Mouse (Mus musculus) fat pad, adult 2 months (tissue): ENCODE measurements around the gene Gsk3b.
"Not testable (repeated sequence)": the region's sequence is repeated elsewhere in the genome, so short reads cannot be mapped to it uniquely, and the experiment has no call there.

ENCODE experiments used
- DNase-seq: peaks from one replicate; pipeline ENCODE4 v3.0.0-alpha.2; 2011; ENCODE audit warnings: low read depth, low spot score; ENCODE audit errors: extremely low read depth

Gene Gsk3b

DNA sequence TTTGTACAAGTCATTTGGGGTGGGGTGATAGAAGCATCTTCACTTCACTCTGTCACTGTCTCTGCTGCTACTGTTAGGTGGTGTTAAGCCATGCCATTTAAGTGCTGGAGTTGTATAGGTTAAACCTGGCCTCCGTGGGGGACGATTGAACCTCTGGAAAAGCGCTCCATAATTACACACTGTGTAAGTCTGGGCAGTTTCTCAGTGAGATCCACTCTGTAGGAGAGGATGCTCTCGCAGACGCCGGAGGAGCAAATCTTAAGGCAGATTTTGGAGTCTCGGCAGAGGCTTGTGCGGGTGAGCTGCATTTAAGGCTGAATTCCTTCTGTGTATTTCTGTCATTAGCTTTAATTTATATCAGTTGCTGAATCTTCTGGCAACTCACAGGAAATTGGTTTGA lies 92.6 kb downstream of the Gsk3b start:
- no peak for DNase-seq

DNA sequence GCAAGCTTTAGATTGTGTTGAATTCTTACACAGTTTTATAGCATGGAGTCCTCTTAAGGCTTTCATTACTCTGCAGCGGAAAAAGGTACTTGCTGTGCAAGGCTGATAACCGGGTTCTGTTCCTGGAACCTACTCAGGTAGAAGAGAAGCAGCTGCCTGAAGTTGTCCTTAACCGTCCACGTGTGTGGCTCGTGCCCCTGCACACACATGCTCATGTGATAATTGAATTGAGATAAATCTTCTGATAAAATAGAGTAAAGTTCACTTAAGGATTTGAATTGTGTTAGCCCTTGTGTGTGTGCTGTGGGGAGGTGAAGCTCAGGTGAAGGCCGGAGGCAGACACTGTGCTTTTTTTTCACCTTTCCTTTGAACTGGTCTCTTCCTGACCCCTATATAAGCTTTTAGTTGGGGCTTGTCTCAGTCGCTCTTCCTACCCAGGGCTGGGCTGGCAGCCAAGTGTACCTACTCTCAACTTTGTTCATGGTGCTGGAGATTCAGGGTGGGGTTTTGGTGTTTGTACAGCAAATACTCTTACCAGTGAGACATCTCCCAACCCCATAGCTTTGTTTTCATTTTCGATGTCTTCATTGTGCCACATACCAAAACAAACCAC lies 96.0 kb downstream of the Gsk3b start:
- no peak for DNase-seq

DNA sequence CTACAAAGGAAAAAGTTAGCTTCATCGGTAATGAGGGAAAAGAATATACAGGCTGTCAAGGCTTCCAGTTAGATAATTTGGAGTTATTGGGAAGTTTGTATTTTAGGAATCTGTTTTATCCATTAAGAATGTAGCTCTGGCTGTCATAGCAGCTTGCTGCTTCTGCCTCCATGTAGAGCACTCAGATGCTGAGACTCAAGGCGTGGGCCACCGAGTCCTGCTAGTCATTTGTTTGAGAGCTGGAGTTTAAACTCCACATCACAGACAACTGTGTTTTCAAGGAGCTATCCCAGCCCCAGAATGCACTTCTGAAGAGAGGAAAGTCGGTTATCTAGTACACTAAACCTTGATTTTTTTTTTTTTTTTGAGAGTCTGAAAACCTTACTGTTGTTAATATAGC lies 101.2 kb downstream of the Gsk3b start:
- no peak for DNase-seq

DNA sequence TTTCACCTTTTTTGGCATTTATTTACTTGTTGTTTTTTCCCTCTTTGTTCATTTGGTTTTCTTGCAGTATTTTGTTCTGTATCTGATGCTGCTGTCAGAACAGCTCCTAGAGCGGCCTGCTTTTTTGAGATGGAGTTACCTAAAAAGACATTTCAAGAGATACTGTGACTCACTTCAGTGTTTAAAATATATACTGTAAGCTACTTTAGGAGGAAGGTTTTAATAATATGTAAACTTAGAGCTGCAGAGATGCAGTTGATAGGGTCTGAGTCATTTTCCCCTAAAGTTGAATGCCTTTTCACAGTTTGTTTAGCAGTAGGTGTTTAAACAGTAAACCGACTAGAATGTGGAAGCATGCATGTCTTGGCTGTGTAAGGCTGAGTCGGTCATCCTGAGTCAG lies 101.7 kb downstream of the Gsk3b start:
- no peak for DNase-seq

DNA sequence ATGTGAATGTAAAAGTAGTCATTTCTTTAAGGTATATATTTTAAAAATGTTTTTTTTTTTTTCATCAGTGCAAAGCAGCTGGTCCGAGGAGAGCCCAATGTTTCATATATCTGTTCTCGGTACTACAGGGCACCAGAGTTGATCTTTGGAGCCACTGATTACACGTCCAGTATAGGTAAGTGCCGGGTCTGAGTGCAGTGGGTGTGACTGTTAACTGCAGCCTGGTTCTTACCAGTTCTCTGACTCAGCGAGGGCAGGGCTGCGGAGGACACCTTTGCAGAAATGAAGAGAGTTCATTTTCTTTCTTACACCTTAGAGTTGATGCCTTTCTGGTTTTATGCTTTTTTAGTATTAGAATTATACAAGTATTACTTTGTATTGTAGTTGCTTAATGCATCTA lies 102.7 kb downstream of the Gsk3b start:
- DNase-seq = no peak

DNA sequence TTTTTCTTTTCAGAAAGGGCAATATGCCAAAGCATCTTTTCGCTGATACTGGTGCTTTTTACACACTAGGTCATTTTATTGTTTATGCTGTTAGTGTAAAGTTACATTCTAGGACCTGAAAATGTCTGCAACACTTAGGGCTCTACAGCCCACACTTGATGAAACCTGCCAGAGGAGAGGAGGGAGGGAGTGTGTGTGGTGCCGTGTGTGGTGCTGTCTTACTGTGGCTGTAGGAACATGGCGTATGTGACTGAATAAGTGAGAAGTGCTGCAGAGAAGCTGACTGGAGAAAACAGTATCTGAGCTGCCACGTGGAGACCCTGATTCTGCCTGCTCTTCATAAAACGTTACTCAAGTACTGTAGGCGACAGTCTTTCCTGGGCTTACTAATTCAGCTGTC lies 103.8 kb downstream of the Gsk3b start:
- DNase-seq = no peak

DNA sequence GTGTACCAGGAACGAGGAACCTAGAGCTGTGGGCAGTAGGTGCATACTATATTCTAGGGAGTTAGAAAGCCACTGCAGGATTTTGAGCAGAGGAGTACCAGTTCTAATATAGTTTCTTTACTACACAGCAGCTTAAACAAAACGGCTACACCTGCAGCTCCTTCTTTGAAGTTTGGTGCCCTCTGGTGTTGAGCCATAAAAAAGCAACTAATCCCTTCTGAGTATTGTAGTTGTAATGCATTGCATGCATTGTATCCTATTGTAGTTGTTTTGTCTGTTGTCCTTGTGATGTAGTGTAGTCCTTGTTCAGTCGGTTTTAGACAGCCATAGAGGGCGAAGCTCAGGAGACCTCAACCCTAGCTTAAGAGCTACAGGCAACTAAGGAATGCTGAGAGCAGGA lies 108.5 kb downstream of the Gsk3b start:
- no peak for DNase-seq

DNA sequence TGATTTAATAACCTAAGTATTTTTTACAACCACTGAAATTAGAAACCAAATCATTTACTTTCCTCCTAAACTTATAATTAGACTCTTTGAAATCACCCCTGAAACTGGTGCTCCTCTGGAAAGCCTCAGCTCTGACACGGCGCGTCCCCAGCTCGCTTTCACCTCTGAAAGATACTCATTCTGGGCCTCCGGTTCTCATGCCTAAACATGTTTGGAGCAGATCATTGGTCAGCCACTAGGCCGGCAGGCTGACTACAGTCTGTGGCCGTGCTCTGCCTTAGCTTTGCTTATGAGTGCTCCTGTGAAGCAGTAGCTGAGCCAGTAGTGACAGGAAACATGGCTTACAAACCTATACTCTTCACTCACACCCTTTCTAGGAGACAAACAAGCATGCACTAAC lies 116.5 kb downstream of the Gsk3b start:
- DNase-seq = no peak

DNA sequence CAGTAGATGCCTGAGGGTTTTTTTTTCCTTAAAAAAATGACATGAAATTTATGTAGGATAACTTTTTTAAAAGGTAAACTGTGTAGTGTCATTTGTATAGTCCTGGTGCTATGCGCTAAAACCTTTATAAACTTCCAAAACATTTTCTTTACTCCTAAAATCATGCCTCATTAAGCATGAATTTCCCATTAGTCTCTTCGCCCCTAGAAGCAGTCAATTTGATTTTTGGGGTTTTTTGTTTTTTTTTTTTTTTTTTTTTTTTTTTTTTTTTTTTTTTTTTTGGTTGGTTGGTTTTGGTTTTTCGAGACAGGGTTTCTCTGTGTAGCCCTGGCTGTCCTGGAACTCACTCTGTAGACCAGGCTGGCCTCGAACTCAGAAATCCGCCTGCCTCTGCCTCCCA lies 133.7 kb downstream of the Gsk3b start:
- DNase-seq = not testable (repeated sequence)

DNA sequence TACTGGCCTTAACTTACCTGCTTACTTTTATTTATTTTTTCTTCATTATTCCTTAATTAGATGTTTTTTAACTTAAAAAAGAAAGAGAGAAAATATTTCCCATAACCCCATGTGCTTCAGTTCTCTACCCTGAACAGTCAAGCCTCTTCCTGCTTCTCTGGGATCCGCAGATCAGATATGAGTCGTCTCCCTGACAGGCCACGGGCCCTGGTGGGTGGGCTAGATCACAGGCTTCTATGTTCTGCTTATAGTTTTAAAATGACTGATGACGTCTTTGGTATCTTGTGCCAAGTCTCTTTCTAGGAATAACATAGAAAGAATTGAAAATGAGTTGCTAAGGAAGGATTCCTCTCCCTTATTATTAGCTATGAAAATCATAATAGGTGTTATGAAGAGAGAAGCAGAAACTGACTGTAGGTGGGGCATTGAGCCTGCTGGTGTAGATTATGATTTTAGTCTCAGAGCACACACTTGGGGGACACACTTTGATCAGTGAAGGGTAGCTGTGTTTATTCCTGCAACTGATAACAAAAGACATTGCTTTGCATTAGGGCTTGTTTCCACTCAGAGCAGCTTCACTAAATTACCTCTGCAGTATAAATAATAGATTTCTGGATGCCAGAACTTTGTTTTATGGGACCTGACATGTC lies 148.3 kb downstream of the Gsk3b start:
- no peak for DNase-seq

DNA sequence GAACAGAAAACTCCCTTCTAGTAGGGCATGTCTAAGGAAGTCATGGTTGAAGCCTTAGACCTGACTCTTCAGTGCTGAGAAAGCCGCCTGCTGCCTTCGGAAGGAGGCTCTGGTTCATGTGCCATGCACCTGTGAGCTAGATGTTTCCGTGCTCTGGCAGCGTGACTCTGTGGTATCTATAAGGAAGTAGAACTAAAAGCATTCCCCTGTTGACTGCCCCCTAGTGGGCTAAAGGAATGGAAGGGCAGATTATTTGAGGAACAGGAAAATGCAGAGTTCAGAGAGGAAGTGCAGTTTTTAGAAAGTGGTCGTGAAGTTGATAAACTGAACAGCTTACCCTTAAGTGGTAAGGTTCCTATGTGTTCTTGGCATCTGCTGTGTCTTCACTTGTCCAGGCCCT lies 150.9 kb downstream of the Gsk3b start:
- DNase-seq = no peak

DNA sequence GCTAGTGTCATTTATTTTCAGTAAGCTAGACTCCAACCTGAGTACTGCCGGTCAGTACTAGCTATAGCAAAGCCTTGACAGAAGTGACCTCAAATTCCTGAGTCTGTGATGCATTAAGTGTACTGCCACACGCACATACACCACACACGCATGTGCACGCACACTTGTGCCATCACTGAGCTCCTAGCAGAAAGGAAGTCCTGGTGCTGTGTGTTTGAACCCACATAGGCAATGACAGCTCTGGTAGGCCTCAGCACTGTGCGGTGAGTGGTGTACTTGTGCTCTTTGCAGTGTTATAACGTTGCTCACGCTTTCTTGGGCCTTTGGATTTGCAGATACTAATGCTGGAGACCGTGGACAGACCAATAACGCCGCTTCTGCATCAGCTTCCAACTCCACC lies 151.4 kb downstream of the Gsk3b start:
- no peak for DNase-seq

DNA sequence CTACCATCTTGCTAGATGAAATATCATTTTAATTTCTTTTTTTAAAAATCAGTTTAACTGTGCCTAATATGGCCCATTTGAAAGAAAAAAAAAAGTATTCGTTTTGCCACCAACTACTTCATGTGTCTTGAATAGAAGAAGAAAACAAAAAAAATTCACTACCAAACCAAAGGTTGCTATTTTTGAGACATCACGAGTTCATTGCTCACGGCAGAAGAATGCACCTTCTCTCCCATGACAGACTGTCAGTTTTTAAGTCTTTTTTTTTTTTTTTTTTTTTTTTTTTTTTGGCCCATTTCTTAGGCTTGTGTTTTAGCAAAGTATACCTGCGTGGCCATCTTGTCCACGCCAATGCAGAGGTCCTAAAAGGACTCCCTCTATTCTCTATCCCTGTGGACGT lies 155.3 kb downstream of the Gsk3b start:
- DNase-seq = no peak

DNA sequence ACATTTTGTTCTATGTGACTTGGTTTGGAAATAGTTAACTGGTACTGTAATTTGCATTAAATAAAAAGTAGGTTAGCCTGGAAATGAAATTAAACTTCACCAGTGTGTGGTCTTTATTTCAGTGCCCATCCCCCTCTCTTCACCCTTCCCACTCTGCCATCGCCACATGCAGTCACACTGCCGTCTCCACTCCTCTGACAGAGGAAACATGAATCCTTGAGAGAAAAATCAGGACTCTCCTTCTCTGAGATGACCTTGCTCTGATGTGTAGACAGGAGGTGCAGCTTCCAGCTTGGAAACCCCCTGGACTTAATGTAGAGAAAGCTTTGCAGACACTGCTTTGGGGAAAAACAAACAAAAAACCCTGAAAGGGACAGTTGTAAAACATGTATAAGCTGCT lies 156.6 kb downstream of the Gsk3b start:
- DNase-seq = no peak

DNA sequence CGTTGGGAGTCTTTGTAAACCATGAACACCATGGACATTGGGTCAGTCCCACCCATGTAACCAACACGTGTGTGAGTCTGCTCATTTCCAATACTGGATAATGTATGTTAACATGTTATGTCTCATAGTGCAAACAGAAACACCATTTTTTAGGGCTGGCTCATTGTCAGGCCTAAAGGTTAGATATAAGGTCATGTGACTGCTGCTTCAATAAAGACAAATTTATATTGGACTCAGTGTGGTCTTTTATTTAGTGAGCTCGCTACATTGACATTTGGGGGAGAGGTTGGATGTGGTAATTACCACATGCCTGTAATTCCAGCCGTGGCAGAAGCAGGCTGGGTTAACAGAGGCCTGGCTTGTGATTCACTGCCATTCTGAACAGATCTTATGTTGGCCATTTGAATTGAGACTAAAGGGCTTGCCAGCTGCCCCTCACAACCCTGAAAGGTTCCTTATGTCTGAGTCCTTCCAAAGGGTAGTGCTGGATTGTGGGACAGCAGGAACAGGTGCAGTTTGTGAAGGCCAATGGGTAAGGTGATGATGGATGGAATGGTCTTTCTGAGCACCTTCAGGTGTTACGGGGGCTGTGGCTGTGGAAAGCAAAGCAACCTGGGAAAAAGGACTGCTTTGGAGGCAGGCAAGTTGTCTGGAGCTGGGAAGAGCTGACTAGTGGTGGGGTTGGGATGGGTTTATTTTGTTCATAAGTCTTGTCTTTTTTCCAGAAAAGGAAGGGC lies 157.2 kb downstream of the Gsk3b start:
- DNase-seq = no peak

DNA sequence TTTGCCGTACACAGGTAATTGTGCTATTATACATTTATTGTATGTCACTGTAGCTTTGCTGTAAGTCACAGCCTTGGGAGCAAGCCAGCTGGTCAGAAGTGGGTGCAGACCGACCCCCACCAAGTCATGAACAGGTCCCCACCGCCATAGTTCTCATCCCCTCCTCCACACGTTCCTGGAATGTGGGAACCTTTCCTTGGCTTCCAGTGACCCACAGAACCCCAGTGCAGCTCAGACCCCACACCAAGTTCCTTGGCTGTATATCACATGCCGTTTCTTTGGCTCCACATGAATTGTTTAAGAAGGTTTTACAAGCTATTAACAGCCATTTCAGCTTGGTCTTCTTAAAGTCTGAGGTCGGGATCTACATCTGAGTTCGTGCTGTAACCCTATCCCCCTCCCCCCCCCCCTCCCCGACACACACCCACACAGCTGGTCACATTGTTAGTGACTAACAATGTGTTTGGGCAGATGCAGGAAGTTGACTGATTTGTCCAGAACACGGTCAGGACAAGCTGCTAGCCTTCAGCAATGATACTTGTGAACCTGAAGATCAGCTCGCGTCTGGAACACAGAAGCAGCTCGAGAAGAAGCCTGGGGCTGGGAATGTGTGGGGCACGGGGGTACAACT lies 159.6 kb downstream of the Gsk3b start:
- DNase-seq = no peak

DNA sequence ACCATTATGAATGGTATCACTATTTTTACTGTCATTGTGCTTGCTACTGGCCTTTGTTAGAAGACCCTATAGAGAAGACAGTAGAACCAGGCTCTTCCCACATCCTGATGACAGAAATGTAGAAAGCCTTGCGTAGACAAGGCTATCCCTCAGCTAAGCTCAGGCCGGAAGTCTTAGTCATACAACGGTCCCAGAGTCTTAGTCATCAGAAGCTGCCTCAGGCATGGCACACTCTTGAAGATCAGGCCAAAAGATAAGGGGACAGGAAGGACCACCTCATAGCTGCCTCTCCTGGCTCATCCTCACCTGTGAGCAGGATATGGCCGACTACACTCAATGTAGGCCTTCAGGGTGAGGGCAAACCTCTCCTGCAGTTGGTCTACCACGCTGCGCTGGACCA lies 161.7 kb downstream of the Gsk3b start:
- DNase-seq = no peak

DNA sequence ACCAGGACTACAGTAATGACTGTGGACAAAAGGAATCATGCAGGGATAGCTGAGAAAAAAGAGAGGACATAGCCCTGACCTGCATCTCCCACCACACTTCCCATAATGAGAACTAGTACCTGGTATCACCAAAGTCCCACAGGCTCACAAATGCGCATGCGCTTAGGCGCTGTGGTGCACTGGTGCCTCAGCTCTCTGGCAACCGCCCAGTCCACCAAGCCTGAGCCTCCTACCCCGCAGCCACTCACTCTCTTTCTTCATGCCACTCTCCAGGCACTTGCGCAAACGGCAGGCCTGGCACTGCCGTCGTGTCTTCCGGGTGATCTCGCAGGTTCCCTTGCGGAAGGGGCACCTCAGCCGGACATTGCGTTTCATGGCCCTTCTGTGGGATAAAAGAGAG lies 165.2 kb downstream of the Gsk3b start:
- DNase-seq = no peak

DNA sequence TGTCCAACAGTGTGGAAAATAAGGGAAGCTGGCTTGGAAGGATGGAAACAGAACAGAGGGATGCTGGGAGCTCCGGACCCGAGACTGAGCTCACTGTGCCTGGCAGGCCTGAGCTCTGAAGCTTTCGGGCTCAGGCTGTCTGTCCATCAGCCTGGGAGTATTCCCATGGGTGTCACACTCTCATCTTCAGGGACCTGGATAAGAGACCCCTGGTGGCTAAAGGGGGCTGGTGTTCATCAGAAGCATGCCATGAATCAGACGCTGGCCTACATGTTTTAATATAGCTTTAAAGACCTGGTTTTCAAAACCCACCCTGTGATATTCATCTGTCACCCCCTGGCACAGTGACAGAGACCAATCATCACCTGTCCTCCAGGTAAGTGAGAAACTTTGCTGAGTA lies 166.3 kb downstream of the Gsk3b start:
- DNase-seq = no peak

DNA sequence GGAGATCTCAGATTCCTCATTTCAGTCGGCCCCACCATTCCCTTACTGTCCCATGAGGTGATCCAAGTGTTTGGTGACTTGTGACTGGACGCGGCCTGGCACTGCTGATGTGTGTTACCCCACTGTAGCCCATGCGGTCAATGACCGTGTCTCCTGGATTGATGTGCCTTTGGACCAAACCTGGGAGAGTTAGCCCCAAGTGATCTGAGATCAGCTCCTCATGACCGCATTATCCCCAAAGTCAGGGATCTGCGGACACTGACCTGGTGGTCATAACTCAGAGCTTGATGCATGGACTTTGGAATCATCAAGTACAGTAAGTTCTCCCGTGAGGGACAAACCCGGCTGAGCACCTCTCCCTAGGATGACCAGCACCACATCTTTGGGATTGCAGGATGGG lies 167.1 kb downstream of the Gsk3b start:
- no peak for DNase-seq

DNA sequence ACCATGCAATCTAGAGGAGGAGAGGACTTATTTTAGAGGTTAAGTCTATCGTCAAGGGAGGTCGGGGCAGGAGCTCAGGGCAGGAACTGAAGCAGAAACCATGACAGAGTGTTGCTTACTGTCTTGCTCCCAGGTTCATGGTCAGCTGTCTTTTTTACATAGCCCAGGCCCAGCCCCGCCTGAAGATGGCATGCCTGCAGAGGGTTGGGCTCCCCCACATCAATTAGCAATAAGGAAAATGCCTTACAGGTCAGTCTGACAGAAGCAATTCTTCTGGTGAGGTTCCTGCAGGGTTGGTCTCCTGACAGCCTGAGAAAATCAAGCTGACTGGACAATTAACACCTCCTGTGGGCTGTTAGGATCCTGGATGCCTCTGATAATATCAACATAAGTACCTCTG lies 182.8 kb downstream of the Gsk3b start:
- DNase-seq = no peak

DNA sequence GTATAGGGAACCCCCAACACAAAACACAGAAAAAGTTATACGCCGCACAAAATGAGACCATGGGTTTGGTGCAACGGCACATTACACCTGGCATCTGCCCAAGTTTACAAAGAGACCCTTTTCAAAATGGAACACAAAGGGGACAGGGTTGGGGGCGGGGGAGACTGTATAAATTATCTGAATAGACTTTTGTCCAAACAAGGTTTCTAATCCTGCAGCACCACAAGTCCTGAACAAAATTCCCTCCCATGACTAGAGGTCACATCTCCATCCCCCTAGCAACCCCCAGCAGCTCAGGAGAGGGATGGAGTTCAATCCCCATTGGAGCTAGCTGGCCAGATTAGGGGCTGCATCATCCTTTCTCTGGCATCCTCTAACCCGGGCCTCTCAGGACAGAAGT lies 183.7 kb downstream of the Gsk3b start:
- DNase-seq = no peak
